Mouse (Mus musculus): ENCODE results near the gene Mlst8.

Gene Mlst8

GRCm38 (mm10) chr17:24461580-24461979, 17.3 kb downstream of the Mlst8 start:
- TF ChIP-seq GATA4 (IDR thresholded peaks at IDR 0.05; ENCODE audit: insufficient replicate concordance, low read length), result no peak

GRCm38 (mm10) chr17:24454756-24455522, 23.9 kb downstream of the Mlst8 start:
- peak; percentile 23; the same call in 1 of the 2 replicates for TF ChIP-seq GATA4 (IDR thresholded peaks at IDR 0.05; ENCODE audit: insufficient replicate concordance, low read length)

- TF ChIP-seq GATA4 (IDR thresholded peaks at IDR 0.05; ENCODE audit: insufficient replicate concordance, low read length), result no peak
Observed at GRCm38 (mm10) chr17:24454218-24454755, 24.6 kb downstream of the Mlst8 start.

- no peak for TF ChIP-seq GATA4 (IDR thresholded peaks at IDR 0.05; ENCODE audit: insufficient replicate concordance, low read length)
Observed at GRCm38 (mm10) chr17:24453372-24453771, 25.5 kb downstream of the Mlst8 start.

GRCm38 (mm10) chr17:24451220-24451619, 27.7 kb downstream of the Mlst8 start:
- no peak for TF ChIP-seq GATA4 (IDR thresholded peaks at IDR 0.05; ENCODE audit: insufficient replicate concordance, low read length)

- no peak for TF ChIP-seq GATA4 (IDR thresholded peaks at IDR 0.05; ENCODE audit: insufficient replicate concordance, low read length)
Observed at GRCm38 (mm10) chr17:24449507-24449906, 29.4 kb downstream of the Mlst8 start.

DNA sequence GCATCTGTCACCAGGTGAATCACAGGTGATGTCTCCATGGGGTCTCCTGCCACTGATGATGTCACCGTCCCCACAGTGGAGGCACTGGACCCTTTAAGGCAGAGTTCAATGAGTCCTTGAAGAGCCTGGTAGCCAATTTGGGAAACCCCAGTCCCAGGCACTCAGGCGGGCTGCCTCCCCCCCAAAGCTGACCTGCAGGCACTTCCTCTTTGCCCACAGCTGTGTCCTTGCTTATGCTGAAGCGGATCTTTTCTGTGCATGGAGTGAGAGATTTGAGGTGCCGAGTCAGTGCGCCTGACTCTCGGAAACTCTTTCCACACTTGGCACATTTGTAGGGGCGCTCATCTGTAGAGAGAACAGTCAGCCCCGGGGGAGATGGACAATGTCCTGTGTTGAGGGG, 32.3 kb downstream of the Mlst8 start:
- no peak for TF ChIP-seq GATA4 (IDR thresholded peaks at IDR 0.05; ENCODE audit: insufficient replicate concordance, low read length)

DNA sequence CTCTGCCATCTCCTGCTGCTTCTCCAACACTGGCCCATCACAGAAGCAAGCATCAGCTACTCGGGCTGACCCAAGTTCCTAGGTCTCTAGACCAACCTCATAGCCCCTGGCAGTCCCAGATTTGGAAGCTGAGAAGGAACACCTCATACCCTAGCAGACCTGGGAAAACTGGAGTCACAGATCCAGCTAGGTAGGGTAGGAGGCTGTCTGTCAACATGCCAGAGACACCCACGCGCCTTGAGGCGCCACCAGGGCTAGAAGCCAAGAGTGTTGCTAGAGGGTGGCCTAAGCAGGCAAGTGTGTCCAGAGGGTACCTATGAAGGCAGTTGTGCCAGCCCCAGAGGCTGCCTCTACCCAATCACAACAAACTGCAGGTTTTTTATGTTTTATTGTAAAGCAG, 35.5 kb downstream of the Mlst8 start:
- no peak for TF ChIP-seq GATA4 (IDR thresholded peaks at IDR 0.05; ENCODE audit: insufficient replicate concordance, low read length)

DNA sequence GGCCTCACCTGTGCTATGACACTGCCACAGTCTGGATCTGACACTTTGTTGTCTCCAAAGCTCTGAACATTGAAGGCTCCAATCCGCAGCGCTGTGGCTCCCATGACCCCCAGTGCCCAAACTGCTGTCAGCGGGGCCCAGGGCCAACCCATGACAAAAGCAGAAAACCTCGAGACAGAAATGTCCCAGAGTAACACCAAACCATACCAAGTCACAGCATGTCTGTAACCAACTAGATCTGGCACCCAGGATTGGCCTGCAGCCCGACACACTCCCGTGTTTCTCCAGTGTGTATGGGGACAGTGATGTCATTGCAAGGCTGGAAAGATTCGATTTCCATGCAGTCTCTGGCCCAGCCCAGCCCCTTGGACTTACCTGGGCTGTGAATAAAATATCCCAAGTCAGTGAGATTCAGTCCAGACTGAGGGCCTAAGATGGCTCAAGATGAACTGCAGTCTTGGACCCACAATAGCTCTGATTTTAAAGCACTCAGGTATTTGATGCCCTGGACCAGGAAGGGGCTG, 36.2 kb downstream of the Mlst8 start, which contains the start of gene Dnase1l2:
TSS of gene Dnase1l2 (minus strand) at position 474 of the 524 bp plus-strand sequence.
- no peak for TF ChIP-seq GATA4 (IDR thresholded peaks at IDR 0.05; ENCODE audit: insufficient replicate concordance, low read length)

DNA sequence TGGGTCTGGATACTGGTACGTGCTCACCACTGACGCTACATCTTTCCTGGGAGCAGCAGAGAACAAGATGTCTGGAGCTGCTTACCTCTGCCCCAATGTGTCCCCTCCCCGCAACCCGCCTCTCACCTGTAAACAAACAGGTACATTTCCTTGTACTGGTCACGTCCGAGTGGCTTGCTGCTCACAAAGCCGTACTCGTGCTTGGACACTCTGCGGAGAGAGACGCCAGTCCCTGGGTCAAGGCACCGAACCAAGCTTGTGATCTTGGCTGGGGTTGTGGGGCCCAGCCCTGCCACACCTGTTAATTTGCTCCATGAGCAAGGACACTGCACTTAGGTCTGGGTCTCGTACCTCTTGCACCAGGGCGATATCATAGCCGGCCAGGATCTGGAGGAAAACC, 36.8 kb downstream of the Mlst8 start:
- TF ChIP-seq GATA4 (IDR thresholded peaks at IDR 0.05; ENCODE audit: insufficient replicate concordance, low read length), result no peak

DNA sequence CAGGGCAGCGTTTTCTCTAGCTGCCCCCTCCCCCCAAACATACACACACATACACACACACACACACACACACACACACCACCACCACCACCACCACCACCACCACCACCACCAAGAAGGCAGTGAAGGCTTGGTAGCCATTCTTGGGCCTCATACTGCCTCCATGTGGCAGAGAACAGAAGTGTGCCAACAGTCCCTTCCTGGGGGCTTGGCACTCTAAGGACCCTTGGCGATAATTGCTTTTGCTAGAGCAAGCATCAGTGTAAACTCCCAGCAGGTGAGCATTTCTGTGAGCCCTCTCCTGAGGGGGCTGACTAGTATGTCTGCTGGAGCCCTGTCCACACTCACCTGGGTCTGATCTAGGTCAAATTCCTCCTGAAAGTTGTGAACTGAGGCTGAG, 37.7 kb downstream of the Mlst8 start:
- TF ChIP-seq GATA4 (IDR thresholded peaks at IDR 0.05; ENCODE audit: insufficient replicate concordance, low read length), result no peak

DNA sequence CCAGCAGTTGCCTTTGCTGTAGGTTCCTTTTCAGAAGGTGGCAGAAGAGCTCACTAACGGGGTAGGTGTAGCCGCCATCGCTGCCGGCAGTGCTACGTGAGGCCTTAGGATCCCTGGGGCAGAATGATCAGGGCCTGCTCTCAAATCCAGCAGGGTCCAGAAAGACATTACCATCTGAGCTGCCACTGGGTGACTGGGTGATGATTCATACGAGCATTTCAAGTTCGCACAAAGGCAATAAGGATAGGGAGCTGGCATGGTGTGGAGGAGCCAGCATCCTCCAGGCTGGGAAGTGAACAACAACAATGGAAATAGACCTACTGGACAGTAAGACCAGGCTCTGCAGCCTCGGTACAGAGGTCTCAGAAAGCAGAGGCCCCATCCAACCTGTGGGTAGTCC, 38.5 kb downstream of the Mlst8 start:
- no peak for TF ChIP-seq GATA4 (IDR thresholded peaks at IDR 0.05; ENCODE audit: insufficient replicate concordance, low read length)

DNA sequence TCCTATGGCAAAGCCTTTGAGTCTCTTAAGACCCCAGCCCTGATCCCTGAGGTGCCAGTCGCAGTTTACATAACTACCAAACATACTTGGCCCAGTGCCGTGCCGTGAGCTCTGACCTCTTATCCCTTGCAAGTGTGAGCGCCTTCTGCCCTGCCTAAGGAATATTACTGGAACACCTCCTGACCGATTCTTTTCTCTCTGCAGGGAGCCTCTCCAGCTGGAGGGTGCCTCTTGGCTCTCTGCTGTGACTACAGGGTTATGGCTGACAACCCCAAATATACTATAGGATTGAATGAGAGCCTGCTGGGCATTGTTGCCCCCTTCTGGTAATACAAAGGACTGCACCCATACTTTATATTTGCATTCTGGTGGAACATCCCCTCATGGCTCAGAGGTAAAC, 41.9 kb downstream of the Mlst8 start:
- no peak for TF ChIP-seq GATA4 (IDR thresholded peaks at IDR 0.05; ENCODE audit: insufficient replicate concordance, low read length)

DNA sequence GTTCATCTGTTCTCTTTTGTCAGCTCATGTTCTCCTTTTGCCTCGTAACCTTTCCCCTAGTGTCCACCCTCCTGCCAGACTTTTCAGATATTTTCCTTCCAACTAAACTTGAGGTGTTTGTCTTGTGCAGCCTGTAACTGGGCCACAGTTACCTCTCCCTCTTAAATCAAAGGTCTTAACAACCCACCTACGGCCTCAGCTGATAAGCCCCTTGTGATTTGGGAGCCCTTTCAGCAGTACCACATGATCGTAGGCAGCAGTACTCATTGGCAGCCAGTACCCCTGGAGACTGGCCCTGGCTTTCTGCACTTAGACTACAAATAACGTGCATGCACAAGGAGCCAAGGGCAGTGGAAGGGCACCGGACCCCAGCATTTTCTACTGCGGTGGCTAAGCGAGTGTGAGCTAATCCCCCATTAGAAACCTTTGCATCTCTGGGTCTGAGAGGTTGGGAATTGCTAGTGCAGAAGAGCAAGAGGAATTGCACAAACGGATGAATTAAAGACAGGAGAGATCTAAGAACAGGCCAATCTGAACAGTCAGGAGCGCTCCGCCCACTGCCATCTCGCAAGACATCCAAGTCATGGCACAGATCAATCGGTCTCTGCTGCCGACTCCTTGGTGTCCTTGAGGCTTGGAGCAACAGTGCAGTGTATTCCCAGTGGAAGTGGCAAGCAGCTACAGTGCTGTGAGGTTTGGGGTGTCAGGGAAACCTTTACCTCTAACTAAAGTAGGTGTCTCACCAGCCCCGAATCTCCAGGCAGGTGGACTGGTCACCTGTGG, 49.5 kb downstream of the Mlst8 start:
- no peak; the same call in 1 of the 2 replicates for TF ChIP-seq GATA4 (IDR thresholded peaks at IDR 0.05; ENCODE audit: insufficient replicate concordance, low read length)

- TF ChIP-seq GATA4 (IDR thresholded peaks at IDR 0.05; ENCODE audit: insufficient replicate concordance, low read length), result no peak
Observed at GRCm38 (mm10) chr17:24427170-24427557, 51.7 kb downstream of the Mlst8 start.

Data from liver, adult (tissue).